Mouse (Mus musculus) heart, embryonic 15.5 days (tissue): ENCODE data around the gene Emcn. TPM values are rescaled to one million over a fixed set of nuclear protein-coding genes. Genes with fewer than 3 reads are reported as not detected.

ENCODE experiments used
- ATAC-seq: fragments of 200-750 bp; cut with Nextera tagmentation; replicated peaks from 2 replicates; pipeline ENCODE4 v1.8.0; 2017; ENCODE audit warnings: low read depth, moderate TSS enrichment; ENCODE audit not compliant: insufficient number of reproducible peaks, insufficient read depth, low FRiP score
- H3K27ac ChIP-seq: fragments of 300-500 bp; sonication (generic); 2 replicates; pipeline ENCODE4 v1.5.1; 2015; ENCODE audit warnings: mild to moderate bottlenecking, inconsistent platforms
- H3K27me3 ChIP-seq: fragments of 300-500 bp; sonication (generic); 2 replicates; pipeline ENCODE4 v1.6.1; 2015; ENCODE audit warnings: inconsistent platforms
- H3K36me3 ChIP-seq: fragments of 300-500 bp; sonication (generic); 2 replicates; pipeline ENCODE4 v1.6.1; 2015; ENCODE audit warnings: mild to moderate bottlenecking, inconsistent platforms
- H3K4me1 ChIP-seq: fragments of 300-500 bp; sonication (generic); replicated peaks from 2 replicates; pipeline ENCODE4 v1.6.1; 2015; ENCODE audit warnings: inconsistent platforms
- H3K4me2 ChIP-seq: fragments of 300-500 bp; sonication (generic); 2 replicates; pipeline ENCODE4 v1.6.1; 2015; ENCODE audit warnings: inconsistent platforms, mild to moderate bottlenecking, moderate library complexity
- H3K4me3 ChIP-seq: fragments of 300-500 bp; sonication (generic); 2 replicates; pipeline ENCODE4 v1.5.1; 2015; ENCODE audit warnings: mild to moderate bottlenecking, inconsistent platforms
- H3K9ac ChIP-seq: fragments of 300-500 bp; sonication (generic); 2 replicates; pipeline ENCODE4 v1.6.1; 2015; ENCODE audit warnings: mild to moderate bottlenecking, inconsistent platforms
- H3K9me3 ChIP-seq: fragments of 300-500 bp; sonication (generic); replicated peaks from 2 replicates; pipeline ENCODE4 v1.6.1; 2016; ENCODE audit warnings: inconsistent platforms
- WGBS: fragments of 180-500 bp; shearing (Covaris S2); methylation state at CpG from one replicate; pipeline ENCODE4 v1.1.7; 2015; ENCODE audit warnings: mixed read lengths; 5-methylcytosine and 5-hydroxymethylcytosine counted together
- polyA plus RNA-seq: library from polyadenylated mRNA; unstranded; fragments of >200 nt; fragmentation: Nextera tagmentation; extraction: Ambion mirVana; gene quantifications from 2 replicates; pipeline ENCODE4 v1.2.1, GENCODE M21; 2015

The Emcn gene
- polyA plus RNA-seq, 1 experiment from 2014 or later: 61.4 TPM

DNA sequence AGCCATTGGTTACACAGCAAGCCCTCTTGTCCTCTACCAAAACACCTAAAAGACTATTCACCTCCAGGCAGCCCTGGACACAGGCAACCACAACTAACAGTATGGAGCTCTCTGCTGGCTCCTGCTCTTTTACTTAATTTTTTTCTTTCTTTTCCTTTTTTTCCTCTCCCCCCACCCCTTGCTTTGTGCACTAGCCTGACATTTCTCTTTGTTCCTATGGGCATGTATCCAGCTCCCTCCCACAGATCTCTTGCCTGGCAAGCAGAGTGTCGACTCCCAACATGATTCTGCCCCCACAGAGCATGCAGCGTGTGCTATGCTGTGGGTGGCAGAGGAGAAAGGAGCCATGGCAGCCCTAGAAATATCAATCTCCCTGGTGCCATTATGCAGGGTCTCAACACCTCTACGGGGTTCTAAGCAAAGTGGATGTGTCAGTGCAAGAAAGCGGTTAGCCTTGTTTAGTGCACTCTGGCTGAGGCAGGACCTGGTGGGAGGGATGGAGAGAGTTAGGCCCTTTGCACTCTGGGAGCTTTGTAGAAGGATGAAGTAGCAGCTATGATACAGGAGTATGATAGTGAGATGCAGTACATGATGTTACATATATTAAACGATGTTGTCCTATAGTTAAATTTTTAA is 74.7 kb downstream of the Emcn start:
- no peak overlapping the region for H3K4me3 ChIP-seq
- 61% methylated on average over 5 of the region's 5 CpGs for WGBS
- peaks cover 3% of the 10 kb centered on the region; the same call in 1 of the 2 replicates for H3K4me1 ChIP-seq
- H3K36me3 ChIP-seq: no peaks in the 10 kb centered on the region
- no peak overlapping the region for H3K9ac ChIP-seq
- ATAC-seq: no peak
- no peaks in the 10 kb centered on the region for H3K9me3 ChIP-seq
- H3K27me3 ChIP-seq: no peaks in the 10 kb centered on the region
- no peak overlapping the region for H3K27ac ChIP-seq
- H3K4me2 ChIP-seq: no peak overlapping the region

DNA sequence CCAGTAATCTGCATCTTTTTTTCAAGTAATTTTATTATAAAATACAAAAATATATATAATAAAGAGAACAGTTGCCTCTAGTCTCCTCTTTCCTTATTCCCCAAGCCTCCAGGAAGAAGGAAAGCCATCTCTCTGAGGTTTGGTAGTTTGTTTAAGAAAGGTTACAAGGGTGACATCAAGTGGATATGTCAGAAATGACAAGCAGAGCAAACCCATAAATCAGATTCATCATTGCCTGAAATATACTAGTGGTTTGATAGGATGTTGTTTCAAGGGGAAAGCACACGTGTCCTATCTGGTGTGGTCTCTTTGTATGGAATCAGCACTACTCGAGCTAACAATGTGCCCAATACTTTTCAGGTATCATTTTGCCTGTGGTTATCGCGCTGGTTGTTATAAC is 77.8 kb downstream of the Emcn start:
- Histone ChIP-seq H3K4me2 (no peak overlapping the region), H3K27me3 (no peaks in the 10 kb centered on the region), H3K27ac (no peak overlapping the region), H3K36me3 (no peaks in the 10 kb centered on the region), H3K4me1 (peaks cover 3% of the 10 kb centered on the region; the same call in 1 of the 2 replicates), H3K4me3 (no peak overlapping the region), H3K9me3 (no peaks in the 10 kb centered on the region), H3K9ac (no peak overlapping the region)
- WGBS: 60% methylated on average over 4 of the region's 4 CpGs
- ATAC-seq: no peak

DNA sequence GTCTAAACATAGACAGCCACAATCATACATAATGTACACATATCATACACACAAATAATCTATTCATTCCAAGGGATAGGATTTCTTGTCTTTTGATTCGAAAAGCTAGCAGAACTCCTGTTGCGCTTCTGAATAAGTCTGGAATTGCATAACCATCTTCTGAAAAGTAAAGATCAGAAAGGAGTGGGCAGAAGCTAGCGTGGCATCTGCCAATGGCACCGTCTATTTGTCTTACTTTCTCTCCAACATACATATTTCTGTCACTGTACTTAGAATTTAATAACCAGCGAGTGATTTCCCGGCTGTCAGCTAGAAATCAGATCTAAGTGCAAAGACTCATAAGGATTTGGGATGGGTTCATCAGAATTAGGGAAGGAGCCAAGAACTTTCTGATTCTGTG is 88.6 kb downstream of the Emcn start:
- WGBS: 88% methylated on average over 6 of the region's 6 CpGs
- Histone ChIP-seq H3K27me3 (no peaks in the 10 kb centered on the region), H3K9ac (no peak overlapping the region), H3K36me3 (no peaks in the 10 kb centered on the region), H3K4me1 (no peaks in the 10 kb centered on the region), H3K9me3 (no peaks in the 10 kb centered on the region), H3K4me2 (no peak overlapping the region), H3K27ac (no peak overlapping the region), H3K4me3 (no peak overlapping the region)
- ATAC-seq: no peak

DNA sequence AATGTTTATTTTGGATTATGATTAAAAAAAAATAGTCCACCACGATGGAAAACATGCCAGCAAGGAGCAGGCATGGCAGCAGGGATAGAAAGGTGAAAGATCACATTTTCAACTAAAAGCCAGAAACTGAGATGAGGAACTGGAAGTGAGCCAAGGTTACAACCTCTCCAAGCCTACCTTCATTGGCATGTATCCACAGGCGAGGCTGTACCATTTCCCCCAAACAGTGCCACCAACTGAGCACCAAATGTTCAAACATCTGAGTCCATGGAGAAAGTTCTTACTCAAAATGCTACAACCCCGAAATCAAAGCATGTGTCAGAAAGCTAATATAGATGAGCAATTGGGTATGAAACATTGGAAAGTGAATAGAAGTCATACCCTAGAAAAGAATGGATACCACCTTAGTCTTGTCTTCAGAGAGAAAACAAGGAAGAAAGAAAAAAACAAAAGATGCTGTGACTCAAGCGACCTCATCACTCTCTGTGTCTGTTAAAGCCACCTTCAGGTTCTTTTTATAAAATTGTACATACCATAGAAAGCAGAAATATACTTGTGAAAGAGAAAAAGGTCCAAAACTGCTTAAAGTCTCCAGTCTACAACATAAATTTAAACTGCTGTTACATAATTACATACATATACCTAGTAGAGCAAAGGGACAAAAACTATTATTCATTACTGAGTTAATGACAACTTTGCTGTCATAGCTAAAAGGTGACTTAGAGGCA is 124.2 kb downstream of the Emcn start:
- Histone ChIP-seq H3K4me1 (no peaks in the 10 kb centered on the region), H3K27me3 (no peaks in the 10 kb centered on the region), H3K9me3 (no peaks in the 10 kb centered on the region), H3K4me2 (no peak overlapping the region), H3K9ac (no peak overlapping the region), H3K27ac (no peak overlapping the region), H3K4me3 (no peak overlapping the region), H3K36me3 (no peaks in the 10 kb centered on the region)
- 57% methylated on average over 4 of the region's 4 CpGs for WGBS
- no peak for ATAC-seq

DNA sequence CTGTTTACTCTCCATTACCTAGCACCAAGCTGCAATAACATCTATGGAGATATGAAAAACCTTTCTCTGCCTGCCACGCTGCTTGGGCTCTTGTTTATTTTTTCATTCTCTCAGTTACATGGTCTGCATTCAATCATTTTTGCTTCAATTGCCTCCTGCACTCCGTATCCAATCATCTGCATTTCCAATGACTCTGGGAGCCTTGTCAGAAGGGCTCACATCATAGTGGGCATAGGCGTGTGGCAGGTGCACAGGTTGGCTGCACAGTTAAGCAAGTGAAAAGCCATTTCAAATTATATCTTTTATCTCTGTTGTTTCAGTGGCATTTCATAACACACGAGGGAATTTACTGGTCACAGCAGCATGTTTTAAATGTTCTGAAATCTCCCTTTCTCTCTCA is 125.1 kb downstream of the Emcn start:
- H3K4me1 ChIP-seq: no peaks in the 10 kb centered on the region
- no peak overlapping the region for H3K4me3 ChIP-seq
- H3K27ac ChIP-seq: no peak overlapping the region
- WGBS: 60% methylated on average over 4 of the region's 4 CpGs
- no peak for ATAC-seq
- H3K9ac ChIP-seq: no peak overlapping the region
- H3K27me3 ChIP-seq: no peaks in the 10 kb centered on the region
- H3K9me3 ChIP-seq: no peaks in the 10 kb centered on the region
- no peaks in the 10 kb centered on the region for H3K36me3 ChIP-seq
- H3K4me2 ChIP-seq: no peak overlapping the region

DNA sequence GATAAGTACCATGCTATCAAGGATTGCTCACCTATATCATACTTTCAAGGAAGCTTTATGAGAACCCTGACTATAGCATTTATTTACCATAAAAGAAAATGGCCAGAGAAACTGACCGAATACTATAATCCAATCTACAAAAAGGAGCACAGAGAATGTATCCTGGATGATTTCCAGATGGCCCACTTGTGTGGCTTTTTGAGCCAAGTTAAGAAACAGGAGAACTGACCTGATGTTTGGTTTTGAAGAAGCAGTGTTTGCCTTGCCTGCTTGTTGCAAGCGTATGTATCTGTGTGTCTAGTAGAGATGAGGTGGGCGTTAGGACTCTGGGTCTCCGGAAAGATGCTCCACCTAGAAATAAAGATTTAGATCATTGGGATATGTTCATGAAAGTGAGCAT is 125.9 kb downstream of the Emcn start:
- Histone ChIP-seq H3K9ac (no peak overlapping the region), H3K27me3 (no peaks in the 10 kb centered on the region), H3K36me3 (no peaks in the 10 kb centered on the region), H3K27ac (no peak overlapping the region), H3K4me1 (no peaks in the 10 kb centered on the region), H3K4me2 (no peak overlapping the region), H3K4me3 (no peak overlapping the region), H3K9me3 (no peaks in the 10 kb centered on the region)
- ATAC-seq: no peak
- 81% methylated on average over 4 of the region's 4 CpGs for WGBS

DNA sequence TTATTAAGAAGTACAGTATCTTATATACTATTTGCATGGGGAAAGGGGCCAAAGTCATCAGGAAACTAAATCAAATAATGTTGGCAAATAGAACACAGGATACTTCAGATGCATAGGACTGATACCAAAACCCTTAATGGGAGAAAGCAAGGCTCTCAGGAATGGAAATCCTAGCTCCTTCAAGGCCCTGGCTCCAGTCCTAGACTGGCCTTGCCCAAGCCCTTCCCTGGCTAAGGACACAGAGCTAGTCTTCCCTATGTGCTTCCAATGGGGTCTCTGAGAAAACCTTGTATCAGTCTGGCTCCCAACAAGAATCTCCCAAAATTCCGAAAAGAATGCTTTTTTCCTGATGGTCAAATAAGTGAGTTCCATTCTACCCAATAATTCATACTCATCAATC is 126.5 kb downstream of the Emcn start:
- Histone ChIP-seq H3K4me2 (no peak overlapping the region), H3K4me3 (no peak overlapping the region), H3K27me3 (no peaks in the 10 kb centered on the region), H3K4me1 (no peaks in the 10 kb centered on the region), H3K9me3 (no peaks in the 10 kb centered on the region), H3K36me3 (no peaks in the 10 kb centered on the region), H3K27ac (no peak overlapping the region), H3K9ac (no peak overlapping the region)
- 68% methylated on average over 1 of the region's 1 CpGs for WGBS
- no peak for ATAC-seq

DNA sequence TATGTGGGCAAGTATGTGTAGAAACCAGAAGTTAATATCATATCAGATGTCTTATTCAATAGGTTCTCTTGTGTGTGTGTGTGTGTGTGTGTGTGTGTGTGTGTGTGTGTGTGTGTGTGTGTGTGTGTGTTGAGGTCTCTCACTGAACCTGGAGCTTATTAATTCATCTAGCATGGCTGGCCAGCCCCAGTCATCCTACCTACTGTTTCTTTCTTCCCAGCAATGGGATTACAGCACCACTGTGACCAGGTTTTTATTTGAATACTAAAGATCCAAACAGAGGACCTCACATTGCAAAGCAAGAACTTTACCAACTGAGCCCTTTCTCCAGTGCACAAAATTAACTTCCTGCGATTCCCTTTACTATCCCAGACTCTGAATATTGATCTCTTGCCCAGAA is 131.3 kb downstream of the Emcn start:
- ATAC-seq: no peak
- H3K4me1 ChIP-seq: no peaks in the 10 kb centered on the region
- H3K9me3 ChIP-seq: no peaks in the 10 kb centered on the region
- H3K27ac ChIP-seq: no peak overlapping the region
- H3K27me3 ChIP-seq: no peaks in the 10 kb centered on the region
- no peak overlapping the region for H3K9ac ChIP-seq
- H3K4me2 ChIP-seq: no peak overlapping the region
- WGBS: 63% methylated on average over 1 of the region's 1 CpGs
- H3K36me3 ChIP-seq: no peaks in the 10 kb centered on the region
- no peak overlapping the region for H3K4me3 ChIP-seq

DNA sequence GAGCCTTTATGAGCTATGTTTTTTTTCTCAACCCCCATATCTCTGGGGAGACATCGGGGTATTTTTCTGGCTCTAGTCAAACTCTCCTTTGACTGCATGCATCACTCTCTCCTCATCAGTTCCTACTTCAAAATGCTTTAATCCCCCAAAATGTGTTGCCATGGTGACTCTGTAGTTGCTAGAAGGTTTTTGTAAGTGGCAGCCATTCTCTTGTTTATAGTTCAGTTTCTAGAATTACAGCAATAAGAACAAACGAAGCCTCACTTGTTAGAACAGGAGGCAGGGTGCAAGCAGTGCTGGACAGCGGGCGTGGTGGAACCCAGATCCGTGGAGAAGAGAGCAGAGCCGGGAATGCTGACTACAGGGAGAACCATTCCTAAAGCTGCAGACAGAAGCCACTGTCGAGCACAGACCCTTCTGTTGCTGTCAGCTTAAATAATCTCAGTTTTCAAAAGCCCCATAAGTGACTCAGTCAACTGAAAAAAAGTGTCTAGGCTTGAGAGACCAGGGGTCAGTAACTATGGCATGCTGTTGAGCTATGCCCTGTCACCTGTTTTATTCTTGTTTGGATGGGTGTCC is 139.0 kb downstream of the Emcn start:
- Histone ChIP-seq H3K4me1 (peaks cover 7% of the 10 kb centered on the region; the same call in 1 of the 2 replicates), H3K27ac (no peak overlapping the region), H3K4me3 (no peak overlapping the region), H3K4me2 (no peak overlapping the region), H3K9ac (no peak overlapping the region), H3K9me3 (no peaks in the 10 kb centered on the region), H3K27me3 (no peaks in the 10 kb centered on the region), H3K36me3 (no peaks in the 10 kb centered on the region)
- no peak for ATAC-seq
- 56% methylated on average over 7 of the region's 7 CpGs for WGBS

DNA sequence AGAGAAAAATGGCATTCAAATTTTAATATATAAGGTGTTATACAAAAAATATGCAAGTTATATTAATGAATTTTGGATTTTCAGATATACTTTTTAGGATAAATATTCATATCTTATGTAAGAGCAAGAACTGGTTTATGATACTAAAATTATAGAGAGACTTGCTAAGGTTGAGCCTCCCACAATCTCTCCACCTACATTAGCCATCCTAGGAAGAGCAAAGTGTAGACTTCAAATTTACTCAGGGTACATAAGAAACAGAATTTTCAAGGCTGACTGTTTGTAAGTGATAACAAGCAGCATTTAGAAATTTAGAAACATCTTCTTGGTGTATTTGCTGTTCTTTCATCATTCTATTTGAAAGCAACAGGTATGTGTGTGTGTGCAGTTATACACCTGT is 140.3 kb downstream of the Emcn start:
- no peak overlapping the region for H3K4me3 ChIP-seq
- no peaks in the 10 kb centered on the region for H3K27me3 ChIP-seq
- no peaks in the 10 kb centered on the region for H3K36me3 ChIP-seq
- peaks cover 7% of the 10 kb centered on the region; the same call in 1 of the 2 replicates for H3K4me1 ChIP-seq
- ATAC-seq: no peak
- no peak overlapping the region for H3K9ac ChIP-seq
- H3K4me2 ChIP-seq: no peak overlapping the region
- no peaks in the 10 kb centered on the region for H3K9me3 ChIP-seq
- H3K27ac ChIP-seq: no peak overlapping the region
